Mouse (Mus musculus) forebrain, embryonic 16.5 days (tissue): ENCODE results near the gene Emilin1. TPM values are rescaled to one million over a fixed set of nuclear protein-coding genes. Genes with fewer than 3 reads are reported as not detected.

Source experiments
- ATAC-seq: fragments of 200-750 bp; cut with Nextera tagmentation; 2 replicates; pipeline ENCODE4 v1.8.0; 2017; ENCODE audit warnings: mild to moderate bottlenecking, moderate library complexity
- H3K27ac ChIP-seq: fragments of 300-500 bp; sonication (generic); 2 replicates; pipeline ENCODE4 v1.5.1; 2014; ENCODE audit warnings: low read length, control low read depth
- H3K27me3 ChIP-seq: fragments of 300-500 bp; sonication (generic); replicated peaks from 2 replicates; pipeline ENCODE4 v1.6.1; 2014; ENCODE audit warnings: low read length; ENCODE audit not compliant: control insufficient read depth, insufficient read depth
- H3K36me3 ChIP-seq: fragments of 300-500 bp; sonication (generic); 2 replicates; pipeline ENCODE4 v1.6.1; 2014; ENCODE audit not compliant: control insufficient read depth, insufficient read depth
- H3K4me1 ChIP-seq: fragments of 300-500 bp; sonication (generic); replicated peaks from 2 replicates; pipeline ENCODE4 v1.6.1; 2014; ENCODE audit warnings: low read length; ENCODE audit not compliant: control insufficient read depth, insufficient read depth
- H3K4me2 ChIP-seq: fragments of 300-500 bp; sonication (generic); 2 replicates; pipeline ENCODE4 v1.6.1; 2014; ENCODE audit warnings: mild to moderate bottlenecking, low read length, control low read depth
- H3K4me3 ChIP-seq: fragments of 300-500 bp; sonication (generic); replicated peaks from 2 replicates; pipeline ENCODE4 v1.5.1; 2014; ENCODE audit warnings: mild to moderate bottlenecking, low read length, control low read depth
- H3K9ac ChIP-seq: fragments of 300-500 bp; sonication (generic); replicated peaks from 2 replicates; pipeline ENCODE4 v1.6.1; 2014; ENCODE audit warnings: low read depth, low read length, control low read depth
- H3K9me3 ChIP-seq: fragments of 300-500 bp; sonication (generic); 2 replicates; pipeline ENCODE4 v1.6.1; 2016; ENCODE audit warnings: low read length; ENCODE audit not compliant: control insufficient read depth
- WGBS: fragments of 180-500 bp; shearing (Covaris S2); extraction: QIAGEN DNeasy Blood & Tissue Kit; methylation state at CpG from one replicate; pipeline ENCODE4 v1.1.7; 2014; 5-methylcytosine and 5-hydroxymethylcytosine counted together
- polyA plus RNA-seq: library from polyadenylated mRNA; unstranded; fragments of >200 nt; fragmentation: Nextera tagmentation; extraction: Ambion mirVana; gene quantifications from 2 replicates; pipeline ENCODE4 v1.2.1, GENCODE M21; 2015

Emilin1 gene
- polyA plus RNA-seq, 1 experiment from 2014 or later, result 13.5 TPM

GRCm38 (mm10) chr5:30889088-30889754 lies 24.0 kb upstream of the Emilin1 start:
- Histone ChIP-seq H3K27ac (peak overlapping the region; percentile 99), H3K9ac (peak overlapping the region; percentile 78), H3K4me3 (peak overlapping the region; percentile 58), H3K4me1 (peaks cover 18% of the 10 kb centered on the region), H3K36me3 (peaks cover 27% of the 10 kb centered on the region), H3K9me3 (no peaks in the 10 kb centered on the region), H3K4me2 (peak overlapping the region; percentile 72), H3K27me3 (no peaks in the 10 kb centered on the region)
- ATAC-seq, result peak; percentile 5
- WGBS, result under 1% methylated on average over 39 of the region's 42 CpGs

DNA sequence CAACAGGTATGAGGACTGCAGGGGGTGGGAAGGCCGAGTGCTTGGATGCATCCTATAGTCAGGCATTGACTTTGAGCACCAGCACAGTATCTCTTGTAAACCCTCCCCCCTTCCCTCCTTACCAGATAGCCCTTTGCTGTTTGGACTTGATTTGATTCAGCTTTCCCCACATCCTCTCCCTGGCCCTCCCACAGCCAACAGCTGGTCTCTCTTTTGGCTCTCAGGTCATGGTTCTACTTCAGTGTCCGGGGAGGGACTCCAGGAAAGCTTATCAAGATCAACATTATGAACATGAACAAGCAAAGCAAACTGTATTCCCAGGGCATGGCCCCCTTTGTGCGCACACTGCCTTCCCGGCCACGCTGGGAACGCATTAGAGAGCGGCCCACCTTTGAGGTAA lies 22.8 kb upstream of the Emilin1 start:
- Histone ChIP-seq H3K27me3 (no peaks in the 10 kb centered on the region), H3K36me3 (peaks cover 36% of the 10 kb centered on the region), H3K27ac (no peak overlapping the region), H3K4me3 (peak overlapping the region; percentile 58), H3K4me1 (peaks cover 18% of the 10 kb centered on the region), H3K4me2 (peak overlapping the region; percentile 72), H3K9ac (peak overlapping the region; percentile 78), H3K9me3 (no peaks in the 10 kb centered on the region)
- ATAC-seq, result no peak
- WGBS, result 83% methylated on average over 7 of the region's 7 CpGs

DNA sequence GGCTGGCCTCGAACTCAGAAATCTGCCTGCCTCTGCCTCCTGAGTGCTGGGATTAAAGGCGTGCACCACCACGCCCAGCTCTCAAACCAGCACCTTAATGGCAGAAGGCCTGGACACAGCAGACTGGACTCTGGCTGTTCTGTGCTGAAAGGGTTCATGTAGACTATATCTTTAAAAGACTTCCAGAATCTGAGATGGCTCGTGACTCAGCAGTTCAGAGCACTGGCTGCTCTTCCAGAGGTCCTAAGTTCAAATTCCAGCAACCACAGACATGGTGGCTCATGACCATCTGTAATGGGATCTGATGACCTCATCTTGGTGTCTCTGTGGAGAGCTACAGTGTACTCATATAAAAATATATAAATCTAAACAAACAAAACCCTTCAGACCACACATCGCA lies 11.3 kb upstream of the Emilin1 start:
- no peak overlapping the region for H3K4me3 ChIP-seq
- no peaks in the 10 kb centered on the region for H3K9me3 ChIP-seq
- H3K36me3 ChIP-seq, result peaks cover 23% of the 10 kb centered on the region
- H3K4me2 ChIP-seq, result no peak overlapping the region
- no peak overlapping the region for H3K27ac ChIP-seq
- no peak for ATAC-seq
- 94% methylated on average over 5 of the region's 5 CpGs for WGBS
- peaks cover 13% of the 10 kb centered on the region for H3K4me1 ChIP-seq
- H3K9ac ChIP-seq, result no peak overlapping the region
- no peaks in the 10 kb centered on the region for H3K27me3 ChIP-seq

DNA sequence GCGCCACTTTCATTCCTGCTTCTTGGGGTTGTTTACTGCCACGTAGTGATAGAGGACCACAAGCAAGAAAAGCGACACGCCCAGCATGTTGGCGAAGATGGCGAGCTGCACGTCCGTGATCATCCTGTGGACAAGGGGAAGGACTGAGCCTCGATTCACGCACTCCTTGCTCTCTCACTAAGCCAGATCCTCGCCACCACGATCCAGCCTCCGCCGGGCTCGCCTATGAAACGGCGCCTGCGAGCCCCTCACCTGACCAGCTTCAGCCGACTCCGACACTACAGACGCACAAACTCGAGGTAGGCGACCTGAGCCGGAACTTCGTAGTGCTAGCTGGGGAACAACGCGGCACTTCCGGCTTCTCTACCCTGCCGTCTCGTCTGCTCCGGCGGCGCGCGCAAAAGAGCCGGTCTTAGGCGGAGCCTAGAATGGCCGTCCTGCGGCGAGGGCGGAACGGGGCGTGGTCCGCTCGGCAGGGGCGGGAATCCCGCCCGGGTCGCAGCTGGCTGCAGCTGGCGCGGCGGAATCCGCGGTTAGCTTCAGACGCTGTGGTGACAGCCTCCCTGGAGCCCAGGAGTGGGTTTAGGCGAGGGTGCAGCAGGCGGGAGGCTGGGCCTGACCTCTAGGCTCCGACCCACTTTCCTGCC lies 5.7 kb upstream of the Emilin1 start, which contains the start of gene Ost4:
Gene Ost4, minus strand, starts transcription at position 376 of the 647 bp plus-strand sequence.
- H3K4me3 ChIP-seq, result peak within 1 kb of the TSS; percentile 88
- no peaks in the 10 kb centered on the region for H3K27me3 ChIP-seq
- WGBS, result under 1% methylated on average over 57 of the region's 58 CpGs
- H3K27ac ChIP-seq, result peak within 1 kb of the TSS; percentile 83
- H3K9ac ChIP-seq, result peak within 1 kb of the TSS; percentile 80
- H3K9me3 ChIP-seq, result no peaks in the 10 kb centered on the region
- peak; percentile 97 for ATAC-seq
- peak within 1 kb of the TSS; percentile 97 for H3K4me2 ChIP-seq
- H3K4me1 ChIP-seq, result peaks cover 27% of the 10 kb centered on the region
- peaks cover 6% of the 10 kb centered on the region for H3K36me3 ChIP-seq

GRCm38 (mm10) chr5:30908426-30909299 lies 4.5 kb upstream of the Emilin1 start:
- WGBS, result 55% methylated on average over 13 of the region's 13 CpGs
- peaks cover 30% of the 10 kb centered on the region for H3K4me1 ChIP-seq
- no peaks in the 10 kb centered on the region for H3K9me3 ChIP-seq
- H3K4me2 ChIP-seq, result peak overlapping the region; percentile 97
- no peak for ATAC-seq
- H3K36me3 ChIP-seq, result peaks cover 6% of the 10 kb centered on the region
- H3K27ac ChIP-seq, result no peak overlapping the region
- H3K27me3 ChIP-seq, result no peaks in the 10 kb centered on the region
- peak overlapping the region; percentile 80 for H3K9ac ChIP-seq
- H3K4me3 ChIP-seq, result peak overlapping the region; percentile 88; the same call in 1 of the 2 replicates

- H3K27me3 ChIP-seq, result no peaks in the 10 kb centered on the region
- no peak overlapping the region for H3K4me2 ChIP-seq
- peaks cover 30% of the 10 kb centered on the region for H3K4me1 ChIP-seq
- H3K36me3 ChIP-seq, result peaks cover 4% of the 10 kb centered on the region
- no peak for ATAC-seq
- no peaks in the 10 kb centered on the region for H3K9me3 ChIP-seq
- H3K4me3 ChIP-seq, result no peak overlapping the region
- WGBS, result 66% methylated on average over 7 of the region's 7 CpGs
- no peak overlapping the region for H3K9ac ChIP-seq
- H3K27ac ChIP-seq, result no peak overlapping the region
Observed at GRCm38 (mm10) chr5:30909300-30909659, 3.9 kb upstream of the Emilin1 start.

GRCm38 (mm10) chr5:30909863-30910262 lies 3.3 kb upstream of the Emilin1 start:
- H3K27ac ChIP-seq, result no peak overlapping the region
- WGBS, result 88% methylated on average over 7 of the region's 7 CpGs

GRCm38 (mm10) chr5:30910481-30910880 lies 2.7 kb upstream of the Emilin1 start:
- ATAC-seq, result no peak
- peaks cover 28% of the 10 kb centered on the region for H3K4me1 ChIP-seq
- no peak overlapping the region for H3K4me3 ChIP-seq
- no peaks in the 10 kb centered on the region for H3K36me3 ChIP-seq
- no peak overlapping the region for H3K27ac ChIP-seq
- H3K9ac ChIP-seq, result no peak overlapping the region
- H3K9me3 ChIP-seq, result no peaks in the 10 kb centered on the region
- H3K27me3 ChIP-seq, result no peaks in the 10 kb centered on the region
- H3K4me2 ChIP-seq, result no peak overlapping the region

More at GRCm38 (mm10) chr5:30909863-30910262, 3.3 kb upstream of the Emilin1 start:
- H3K4me2 ChIP-seq, result no peak overlapping the region
- no peak for ATAC-seq
- H3K9ac ChIP-seq, result no peak overlapping the region
- peaks cover 30% of the 10 kb centered on the region for H3K4me1 ChIP-seq
- H3K36me3 ChIP-seq, result no peaks in the 10 kb centered on the region
- no peaks in the 10 kb centered on the region for H3K9me3 ChIP-seq
- no peak overlapping the region for H3K4me3 ChIP-seq
- H3K27me3 ChIP-seq, result no peaks in the 10 kb centered on the region

- peaks cover 20% of the 10 kb centered on the region for H3K4me1 ChIP-seq
- H3K4me3 ChIP-seq, result no peak overlapping the region
- no peaks in the 10 kb centered on the region for H3K36me3 ChIP-seq
- ATAC-seq, result no peak
- no peaks in the 10 kb centered on the region for H3K27me3 ChIP-seq
- 36% methylated on average over 5 of the region's 5 CpGs for WGBS
- peak overlapping the region; percentile 17; the same call in 1 of the 2 replicates for H3K27ac ChIP-seq
- H3K9me3 ChIP-seq, result no peaks in the 10 kb centered on the region
- no peak overlapping the region for H3K9ac ChIP-seq
- H3K4me2 ChIP-seq, result no peak overlapping the region
Observed at GRCm38 (mm10) chr5:30912156-30912555, 1.0 kb upstream of the Emilin1 start.
